Mouse (Mus musculus) cerebellum, adult 9-10 months (tissue): ENCODE measurements at regions not wholly inside any gene's neighbourhood (a gene's known extent, or its start where the extent isn't known, plus 50 kb on each side); places are given as distances from the start of the nearest gene placed in this dataset.
"Not testable (repeated sequence)": the region's sequence is repeated elsewhere in the genome, so short reads cannot be mapped to it uniquely, and the experiment has no call there.

Source experiments
- DNase-seq: peaks from one replicate; pipeline ENCODE4 v3.0.0; 2022

GRCm38 (mm10) chr3:117112766-117113165 lies 144.0 kb upstream of the Palmd start:
- no peak for DNase-seq

DNA sequence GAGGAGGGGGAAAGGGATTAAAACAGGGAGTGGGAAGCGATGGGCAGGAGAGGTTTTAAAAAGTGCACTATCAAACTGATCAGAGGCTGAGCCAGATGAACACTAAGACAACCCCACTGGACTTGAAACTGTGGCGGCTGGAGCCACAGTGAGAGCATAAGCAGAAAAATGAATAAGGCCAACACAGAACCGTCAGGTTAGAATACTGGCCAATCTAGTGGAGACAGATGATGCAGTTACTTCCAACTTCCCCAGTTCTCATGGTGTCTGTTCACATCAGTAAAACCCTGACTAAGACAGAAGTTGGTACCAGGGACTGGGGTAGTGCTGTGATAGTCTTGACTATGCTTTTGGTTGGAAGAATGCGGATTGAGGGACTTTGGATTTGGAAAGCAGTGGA lies 143.5 kb upstream of the Palmd start:
- no peak for DNase-seq

DNA sequence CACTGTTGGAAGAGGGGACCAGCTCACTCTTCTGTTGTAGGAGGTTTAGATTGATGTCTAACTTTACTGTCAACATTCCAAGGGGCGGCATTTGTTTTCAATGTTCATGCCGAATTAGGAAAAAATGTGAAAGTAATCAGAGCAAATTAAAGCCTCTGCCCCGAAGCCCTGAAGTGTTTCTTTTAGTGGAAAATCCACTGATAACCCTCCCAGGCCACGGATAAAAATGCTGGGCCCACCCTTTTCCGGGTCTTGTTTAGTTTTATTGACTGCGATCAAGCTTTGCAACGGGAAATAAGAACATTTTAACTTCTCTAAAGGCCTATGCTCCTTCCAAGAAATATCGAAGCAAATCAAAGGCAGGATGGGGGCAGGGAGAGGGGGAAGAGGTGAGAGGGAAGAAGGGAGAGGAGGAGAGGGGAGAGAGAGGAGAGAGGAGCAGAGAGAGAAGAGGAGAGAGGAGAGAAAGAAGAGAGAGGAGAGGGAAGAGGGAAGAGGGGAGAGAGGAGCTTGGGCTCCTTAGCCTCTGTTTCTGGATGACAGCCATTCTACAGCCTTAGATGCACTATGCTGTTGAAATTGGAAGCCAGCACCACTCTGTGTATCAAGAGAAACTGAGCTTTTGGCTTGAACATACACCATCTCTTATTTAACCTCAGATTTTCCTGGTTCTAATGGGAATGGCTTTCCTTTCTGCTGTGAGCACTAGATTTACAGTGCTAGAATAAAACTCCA lies 140.3 kb upstream of the Palmd start:
- DNase-seq, result no peak

- no peak for DNase-seq
These were observed 139.2 kb upstream of the Palmd start for GRCm38 (mm10) chr3:117107986-117108385.

DNA sequence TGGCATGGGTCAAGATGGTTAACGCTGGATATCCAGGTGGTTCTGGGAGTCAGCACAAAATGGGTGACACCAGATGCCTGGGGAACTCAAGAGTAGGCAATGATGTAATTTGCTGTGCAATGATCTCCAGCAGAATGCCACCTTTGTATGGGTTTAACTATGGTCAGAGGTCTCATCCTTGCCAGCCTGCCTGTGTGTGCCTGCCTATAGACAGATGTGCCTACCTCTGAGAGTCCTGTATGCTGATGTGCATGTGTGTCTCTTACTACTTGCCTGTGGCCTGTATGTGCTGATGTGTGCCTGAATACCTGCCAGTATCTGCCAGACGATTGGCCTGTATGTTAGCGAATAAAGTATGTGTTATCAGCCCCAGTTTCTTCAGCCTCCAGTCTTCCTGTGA lies 138.6 kb upstream of the Palmd start:
- DNase-seq, result no peak

- DNase-seq, result no peak
These were observed 118.9 kb upstream of the Palmd start for GRCm38 (mm10) chr3:117087646-117088045.

GRCm38 (mm10) chr3:117076734-117077133 lies 107.9 kb upstream of the Palmd start:
- DNase-seq, result no peak

DNA sequence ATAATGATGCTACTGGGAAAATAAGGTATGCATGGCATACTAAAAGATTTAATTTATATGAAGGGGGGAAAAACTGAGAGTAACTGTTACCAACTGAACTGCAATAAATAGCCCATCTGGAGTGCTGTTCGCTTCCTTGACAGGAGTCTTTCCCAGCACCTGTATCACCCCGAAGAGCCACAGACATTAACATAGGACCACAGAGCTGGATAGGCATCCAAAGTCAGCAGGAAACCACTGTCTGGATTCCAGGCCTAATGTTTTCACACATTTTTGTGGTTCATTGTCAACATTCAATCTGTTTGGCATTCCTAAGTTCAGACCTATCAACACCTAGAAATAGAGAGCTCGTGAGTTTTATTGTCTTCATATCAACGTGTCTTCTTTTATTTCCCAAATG lies 104.6 kb upstream of the Palmd start:
- no peak for DNase-seq

DNA sequence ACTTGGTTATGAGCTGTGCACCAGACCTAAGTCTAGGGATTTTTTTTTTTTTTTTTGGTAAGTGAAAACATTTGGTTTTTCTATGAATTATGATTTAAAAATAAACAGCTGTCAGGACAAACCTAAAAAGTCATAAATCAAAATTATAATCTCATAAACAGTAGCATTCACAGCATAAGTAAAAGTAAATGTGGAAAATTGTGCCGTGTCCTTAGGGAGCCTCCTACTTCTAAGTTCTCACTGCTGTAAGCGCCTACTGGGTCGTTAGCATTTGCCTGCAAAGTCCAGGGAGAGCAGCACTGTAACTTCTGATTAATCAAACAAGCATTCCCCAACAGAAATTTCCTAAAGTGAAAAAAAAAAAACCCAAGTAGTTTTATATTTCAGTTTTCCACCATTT lies 104.2 kb upstream of the Palmd start:
- DNase-seq, result no peak

GRCm38 (mm10) chr3:117071851-117072250 lies 103.1 kb upstream of the Palmd start:
- no peak for DNase-seq

- DNase-seq, result no peak
These were observed 98.8 kb upstream of the Palmd start for GRCm38 (mm10) chr3:117067470-117068053.

DNA sequence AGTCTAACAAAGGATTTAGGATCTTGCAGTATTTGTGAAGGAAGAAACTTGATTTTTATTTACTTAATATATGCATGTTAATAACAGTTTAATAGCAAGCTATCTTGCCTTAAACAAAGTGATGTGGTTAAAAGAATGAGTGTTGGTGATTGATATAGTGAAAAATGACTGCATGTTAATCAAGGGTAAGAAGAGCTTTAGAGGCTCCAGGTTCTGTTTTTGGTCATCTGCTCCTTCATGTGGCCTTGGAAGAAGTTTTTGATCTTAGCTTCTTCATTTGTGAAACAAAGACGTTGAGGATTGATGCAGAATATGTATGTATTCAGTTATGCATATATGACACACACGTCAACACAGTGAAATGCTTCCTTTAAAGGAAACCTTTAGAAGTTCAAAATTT lies 97.1 kb upstream of the Palmd start:
- no peak for DNase-seq

- no peak for DNase-seq
These were observed 93.0 kb upstream of the Palmd start for GRCm38 (mm10) chr3:117061831-117062230.

DNA sequence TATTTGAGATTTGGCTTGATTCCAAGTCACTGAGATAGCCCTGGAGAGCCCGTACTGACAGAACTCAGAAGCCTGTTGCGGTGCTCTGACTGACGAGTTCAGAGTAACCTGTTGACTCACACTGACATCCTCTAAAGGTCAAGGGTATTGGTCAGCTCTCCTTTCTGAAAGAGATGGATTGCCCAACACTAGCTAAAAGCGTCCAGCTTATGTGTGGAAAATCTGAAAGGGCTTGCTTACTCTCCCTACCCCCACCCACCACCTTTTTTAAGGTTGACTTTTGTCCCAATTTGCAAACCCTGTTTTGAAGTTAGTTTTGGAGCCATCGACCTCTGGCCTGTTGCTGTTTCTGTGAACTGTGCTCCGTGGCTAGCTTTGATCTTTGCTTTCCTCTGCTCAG lies 92.4 kb upstream of the Palmd start:
- no peak for DNase-seq

DNA sequence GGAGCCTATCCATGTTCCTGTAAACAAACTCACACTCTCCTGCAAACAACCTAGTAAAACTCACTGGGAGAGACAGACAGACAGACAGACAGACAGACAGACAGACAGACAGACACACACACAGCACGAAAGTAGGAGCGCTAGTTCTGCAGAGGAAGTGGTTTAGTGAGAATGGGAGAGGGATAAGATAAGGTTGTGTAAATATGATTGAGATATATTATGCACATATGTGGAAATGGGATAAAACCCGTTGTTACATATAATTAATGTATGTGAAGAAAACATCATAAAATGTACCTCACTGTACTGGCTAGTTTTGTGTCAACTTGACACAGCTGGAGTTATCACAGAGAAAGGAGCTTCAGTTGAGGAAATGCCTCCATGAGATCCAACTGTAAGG lies 85.9 kb upstream of the Palmd start:
- not testable (repeated sequence) for DNase-seq

GRCm38 (mm10) chr3:117051431-117051830 lies 82.6 kb upstream of the Palmd start:
- no peak for DNase-seq

- DNase-seq, result no peak
These were observed 82.1 kb upstream of the Palmd start for GRCm38 (mm10) chr3:117050909-117051308.

GRCm38 (mm10) chr3:117049410-117049809 lies 80.6 kb upstream of the Palmd start:
- no peak for DNase-seq

DNA sequence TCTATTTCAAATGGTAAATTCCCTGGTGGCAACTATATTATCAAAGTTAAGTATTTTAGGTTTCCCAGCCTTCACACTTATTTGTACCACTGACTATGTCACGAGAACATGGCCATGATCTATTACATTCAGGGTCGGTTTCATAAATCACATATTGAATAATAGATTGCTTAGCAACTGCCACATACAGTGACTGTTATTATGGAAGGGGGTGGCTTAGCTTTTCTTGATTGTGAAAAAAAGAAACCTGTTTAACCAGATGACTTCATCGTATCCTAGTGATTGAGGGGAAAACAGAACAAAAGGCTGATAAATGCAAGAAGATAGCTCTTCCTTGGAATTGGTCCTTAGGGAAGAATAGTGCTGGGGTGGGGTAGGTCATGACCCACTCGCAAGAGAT lies 76.0 kb upstream of the Palmd start:
- no peak for DNase-seq

GRCm38 (mm10) chr3:117044304-117044703 lies 75.5 kb upstream of the Palmd start:
- no peak for DNase-seq

GRCm38 (mm10) chr3:117038928-117039300 lies 70.1 kb upstream of the Palmd start:
- no peak for DNase-seq

DNA sequence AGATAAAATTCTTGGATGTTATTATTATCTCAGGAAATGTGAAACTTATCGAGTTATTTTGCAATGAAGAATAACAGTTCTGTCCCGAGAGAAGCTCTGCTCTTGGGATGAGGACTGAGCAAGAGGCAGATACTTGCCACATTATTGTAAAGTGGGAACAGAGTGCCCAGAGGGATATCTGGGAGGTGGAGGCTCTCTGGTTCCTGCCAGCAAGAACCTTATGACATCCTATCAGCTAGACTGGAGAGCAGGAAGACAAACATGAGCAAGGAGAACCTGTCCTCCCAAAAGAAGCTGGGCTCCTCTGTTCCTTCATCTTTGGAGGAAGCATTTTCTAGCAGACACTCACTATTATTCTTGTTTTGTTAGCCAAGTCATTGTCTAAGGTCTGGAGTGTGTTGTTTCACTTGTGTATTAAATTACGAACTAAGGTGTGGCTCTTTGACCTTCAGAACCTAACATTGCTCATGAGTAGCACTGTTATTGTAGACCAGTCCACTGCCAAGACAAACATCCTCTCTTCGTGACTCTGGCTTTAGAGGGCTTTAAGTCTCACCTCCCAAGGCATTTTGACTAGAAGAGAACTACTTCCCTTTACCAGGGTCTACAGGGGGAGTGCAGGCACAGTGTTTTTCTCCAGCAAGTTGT lies 69.6 kb upstream of the Palmd start:
- no peak for DNase-seq
